Mouse (Mus musculus) gastrocnemius, adult 2 months (tissue): ENCODE results near the gene Mgll. TPM values are rescaled to one million over a fixed set of nuclear protein-coding genes. Genes with fewer than 3 reads are reported as not detected.
A peak's percentile ranks its signal among the peaks of the same experiment; 100 is the strongest.

Experiments
- DNase-seq: peaks from one replicate; pipeline ENCODE4 v3.0.0; 2022
- H3K27ac ChIP-seq: fragments of 200-600 bp; 2 replicates; pipeline ENCODE4 v1.8.1; 2022; ENCODE audit warnings: mild to moderate bottlenecking
- H3K4me3 ChIP-seq: fragments of 200-600 bp; 2 replicates; pipeline ENCODE4 v1.8.1; 2022; ENCODE audit warnings: mild to moderate bottlenecking, moderate library complexity
- CTCF ChIP-seq: fragments of 200-600 bp; IDR thresholded peaks from 2 replicates; pipeline ENCODE4 v1.8.1; 2022; ENCODE audit warnings: antibody characterized with exemption, mild to moderate bottlenecking, moderate library complexity
- intact Hi-C: fragments of 180-260 bp; cut with DNase I; formaldehyde crosslinking; loops from one replicate; pipeline ENCODE4 v1.15.1; 2025
- total RNA-seq, 2 experiments: library from RNA; stranded (reverse); gene quantifications; 2 replicates each; pipeline ENCODE4 v1.2.3; 2021

Mgll gene
- total RNA-seq, 2 experiments from 2014 or later, result 22.5 to 46.8 TPM

- TF ChIP-seq CTCF, result no peak
- Histone ChIP-seq H3K27ac (peak overlapping the region; percentile 41), H3K4me3 (no peak overlapping the region)
- intact Hi-C loops, result no loop called here
- no peak for DNase-seq
Measured at GRCm38 (mm10) chr6:88772041-88772440, 47.8 kb downstream of the Mgll start.

DNA sequence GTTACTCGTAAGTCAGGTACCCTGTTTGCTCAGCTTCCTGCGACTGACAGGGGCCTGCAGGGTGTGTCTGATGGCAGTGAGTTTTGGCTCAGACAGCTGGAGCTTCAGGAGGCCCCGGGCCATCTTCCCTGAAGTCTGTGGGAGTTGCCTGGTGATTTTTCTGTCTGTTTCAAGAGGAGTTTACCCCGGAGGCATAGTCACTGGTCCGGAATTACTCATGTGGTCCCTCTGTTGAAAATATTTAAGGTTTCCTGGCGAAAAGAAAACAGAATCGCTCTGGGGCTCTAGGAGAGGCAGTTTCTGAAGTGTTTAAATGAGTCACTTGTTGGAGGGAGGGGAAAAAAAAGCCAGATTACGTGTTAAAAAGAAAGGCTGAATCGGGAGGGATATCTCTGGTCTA lies 49.8 kb downstream of the Mgll start:
- intact Hi-C loops, result no loop called here
- Histone ChIP-seq H3K27ac (peak overlapping the region; percentile 73), H3K4me3 (no peak overlapping the region)
- no peak for TF ChIP-seq CTCF
- DNase-seq, result no peak

DNA sequence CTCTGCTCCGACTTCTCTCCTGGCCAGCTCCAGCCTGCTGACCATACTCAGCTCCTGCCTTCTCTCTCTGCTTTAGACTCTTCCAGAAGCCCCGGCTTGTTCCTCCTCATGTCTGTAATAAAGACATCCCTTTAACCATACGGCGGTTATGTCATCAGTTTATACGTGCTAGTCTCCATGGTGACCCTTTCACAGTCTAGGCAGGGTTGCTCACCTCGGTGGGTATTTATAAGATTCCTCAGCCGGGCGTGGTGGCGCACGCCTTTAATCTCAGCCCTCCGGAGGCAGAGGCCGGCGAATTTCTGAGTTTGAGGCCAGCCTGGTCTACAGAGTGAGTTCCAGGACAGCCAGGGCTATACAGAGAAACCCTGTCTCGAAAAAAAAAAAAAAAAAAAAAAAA lies 51.1 kb downstream of the Mgll start:
- intact Hi-C loops, result no loop called here
- no peak for TF ChIP-seq CTCF
- no peak for DNase-seq
- Histone ChIP-seq H3K4me3 (no peak overlapping the region), H3K27ac (peak overlapping the region; percentile 73)

- peak overlapping the region; percentile 86 for H3K27ac ChIP-seq
- peak; percentile 76 for DNase-seq
- TF ChIP-seq CTCF, result no peak; the same call in 1 of the 2 replicates
- H3K4me3 ChIP-seq, result peak overlapping the region; percentile 25
- intact Hi-C loops, result no loop called here
Measured at GRCm38 (mm10) chr6:88776336-88776923, 52.2 kb downstream of the Mgll start.

DNA sequence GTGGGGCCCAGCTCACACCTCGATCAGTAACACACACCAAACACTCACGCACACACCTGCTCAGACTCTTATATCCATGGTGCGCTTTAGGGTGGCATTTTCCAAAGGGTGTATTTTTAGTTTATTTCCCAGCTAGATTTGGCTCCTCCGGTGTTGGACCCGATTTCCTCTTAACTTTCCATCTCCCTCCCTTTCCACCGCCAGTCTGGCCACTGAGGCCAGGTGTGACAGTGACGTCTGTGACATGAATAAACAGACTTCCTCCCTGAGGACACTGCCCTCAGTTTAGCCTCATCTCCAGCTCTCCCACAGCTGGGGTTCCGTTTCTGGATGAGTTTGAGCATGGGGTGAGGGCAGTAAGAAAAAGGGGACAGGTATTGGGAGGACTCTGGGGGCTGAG lies 52.8 kb downstream of the Mgll start:
- H3K4me3 ChIP-seq, result peak overlapping the region; percentile 25
- TF ChIP-seq CTCF, result no peak
- no peak for DNase-seq
- peak overlapping the region; percentile 86 for H3K27ac ChIP-seq
- intact Hi-C loops, result no loop called here

- intact Hi-C loops, result no loop called here
- Histone ChIP-seq H3K27ac (peak overlapping the region; percentile 86), H3K4me3 (no peak overlapping the region)
- DNase-seq, result no peak
- no peak for TF ChIP-seq CTCF
Measured at GRCm38 (mm10) chr6:88778047-88778688, 54.0 kb downstream of the Mgll start.

DNA sequence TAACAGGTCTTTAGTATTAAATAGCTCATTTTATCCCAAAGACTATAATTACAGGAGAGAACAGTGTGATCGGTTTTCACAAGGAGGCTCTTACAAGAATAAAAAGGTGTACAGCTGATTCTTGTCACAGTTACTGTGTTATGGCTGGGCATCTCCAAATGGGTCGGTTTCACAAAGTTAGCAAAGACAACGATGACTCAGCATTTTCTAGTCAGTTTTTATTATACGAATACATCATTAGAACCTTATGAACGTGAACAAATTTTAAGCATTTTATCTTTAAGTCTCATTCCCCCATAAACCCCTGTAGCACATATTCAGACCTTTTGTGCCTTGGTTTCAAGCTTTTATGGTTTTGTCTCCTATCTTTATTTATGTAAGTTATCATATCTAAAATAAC lies 55.5 kb downstream of the Mgll start:
- TF ChIP-seq CTCF, result no peak
- intact Hi-C loops, result no loop called here
- Histone ChIP-seq H3K27ac (no peak overlapping the region), H3K4me3 (no peak overlapping the region)
- DNase-seq, result no peak

DNA sequence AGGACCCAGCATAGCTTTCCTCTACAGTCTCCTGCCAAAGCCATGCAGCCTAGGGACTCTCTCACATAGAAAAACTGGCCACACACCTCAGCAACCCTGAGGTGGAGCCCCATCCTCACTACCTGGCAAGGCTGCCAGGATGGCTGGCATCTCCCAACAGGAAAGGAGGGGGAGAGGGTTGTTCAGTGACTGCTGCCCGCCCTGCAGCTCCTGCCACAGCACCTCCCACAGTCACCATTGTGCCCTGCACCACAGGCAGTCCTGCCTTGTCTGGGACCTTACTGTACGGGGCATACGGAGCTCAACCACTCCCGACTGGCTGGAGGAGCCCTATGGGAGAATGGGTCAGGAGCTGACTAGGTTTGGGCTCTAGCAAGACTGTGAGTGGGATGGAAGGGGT lies 57.7 kb downstream of the Mgll start:
- intact Hi-C loops, result no loop called here
- DNase-seq, result no peak
- Histone ChIP-seq H3K27ac (peak overlapping the region; percentile 89), H3K4me3 (no peak overlapping the region)
- no peak for TF ChIP-seq CTCF

DNA sequence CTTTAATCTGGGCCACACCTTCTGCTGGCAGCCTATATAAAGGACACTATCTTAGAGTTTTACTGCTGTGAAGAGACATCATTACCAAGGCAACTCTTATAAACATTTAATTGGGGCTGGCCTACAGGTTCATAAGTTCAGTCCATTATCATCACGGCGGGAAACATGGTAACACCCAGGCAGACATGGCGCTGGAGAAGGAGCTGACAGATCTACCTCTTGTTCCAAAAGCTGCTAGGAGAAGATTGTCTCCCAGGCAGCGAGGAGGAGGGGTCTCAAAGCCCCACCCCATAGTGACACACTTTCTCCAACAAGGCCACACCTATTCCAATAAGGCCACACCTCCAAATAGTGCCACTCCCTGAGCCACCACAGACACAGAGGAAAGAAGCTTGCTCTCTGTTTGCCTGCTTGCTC lies 58.8 kb downstream of the Mgll start:
- no peak for TF ChIP-seq CTCF
- Histone ChIP-seq H3K27ac (peak overlapping the region; percentile 89), H3K4me3 (no peak overlapping the region)
- DNase-seq, result no peak
- intact Hi-C loops, result no loop called here

- peak; percentile 28; the same call in 1 of the 2 replicates for TF ChIP-seq CTCF
- DNase-seq, result peak; percentile 83
- H3K27ac ChIP-seq, result peak overlapping the region; percentile 89
- intact Hi-C loops, result loop anchor here (5.0 kb wide), 1 partner anchor 52 kb away; no protein-coding TSS in a partner anchor
- peak overlapping the region; percentile 2 for H3K4me3 ChIP-seq
Measured at GRCm38 (mm10) chr6:88784691-88785173, 60.5 kb downstream of the Mgll start.

DNA sequence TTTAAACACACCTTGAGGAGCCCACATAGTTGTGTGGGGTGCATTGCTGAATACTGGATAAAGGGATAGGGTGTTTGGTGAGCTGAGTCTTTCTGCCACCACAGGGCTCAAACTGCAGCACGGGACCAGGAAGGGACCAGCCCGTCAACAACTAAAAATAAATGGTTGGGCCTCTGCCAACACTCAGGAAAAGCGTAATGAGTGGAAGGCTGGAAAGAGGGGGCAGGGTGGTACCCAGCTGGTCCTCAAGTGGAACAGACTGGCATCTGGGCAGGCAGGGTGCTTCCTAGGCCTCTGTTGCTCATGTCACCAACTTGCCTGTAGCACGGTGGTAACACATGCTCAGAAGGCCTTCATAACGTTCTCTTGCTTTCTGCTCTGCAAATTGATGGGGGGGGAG lies 61.1 kb downstream of the Mgll start:
- intact Hi-C loops, result loop anchor here (5.0 kb wide), 1 partner anchor 53 kb away; no protein-coding TSS in a partner anchor
- no peak for TF ChIP-seq CTCF
- no peak for DNase-seq
- Histone ChIP-seq H3K4me3 (peak overlapping the region; percentile 2; the same call in 1 of the 2 replicates), H3K27ac (peak overlapping the region; percentile 89)

DNA sequence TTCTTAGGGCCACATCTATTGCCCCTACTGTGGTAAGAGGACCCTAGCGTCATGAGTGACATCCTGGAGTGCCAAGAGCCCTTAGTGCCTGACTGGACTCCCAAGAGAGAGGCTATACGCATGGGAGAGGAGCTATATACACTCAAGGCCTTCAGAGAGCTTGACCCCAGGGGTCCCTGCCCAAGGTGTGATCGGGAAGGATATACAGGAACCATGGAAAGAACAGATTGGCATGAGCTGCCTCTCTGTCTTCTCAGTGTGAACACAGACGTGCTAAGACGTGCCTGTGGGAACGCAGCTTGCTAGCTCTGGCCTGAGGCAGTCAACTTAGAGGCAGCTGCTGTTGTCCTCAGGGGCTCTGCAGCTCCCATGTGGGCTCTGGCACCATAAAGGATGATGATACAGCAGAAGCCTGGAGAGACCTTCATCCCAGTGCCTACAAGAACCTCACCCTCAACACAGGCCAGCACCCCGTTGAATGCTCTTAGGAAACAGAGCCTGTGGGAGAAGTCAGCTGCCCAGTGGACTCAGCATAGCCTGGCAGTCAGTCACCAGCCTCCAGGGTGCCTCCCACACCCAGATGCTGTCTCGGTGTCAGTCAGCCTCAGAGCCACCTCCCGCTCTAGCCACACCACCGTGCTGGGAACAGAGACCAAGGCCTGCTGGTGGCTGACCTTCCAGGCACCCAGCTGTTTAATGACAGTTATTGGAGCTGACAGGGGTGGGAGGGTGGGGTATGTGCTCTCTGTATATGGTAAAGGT lies 61.8 kb downstream of the Mgll start:
- TF ChIP-seq CTCF, result no peak
- DNase-seq, result peak; percentile 68
- Histone ChIP-seq H3K27ac (peak overlapping the region; percentile 89), H3K4me3 (peak overlapping the region; percentile 32)
- intact Hi-C loops, result loop anchor here (5.0 kb wide), 1 partner anchor 54 kb away; no protein-coding TSS in a partner anchor
